Mouse (Mus musculus) kidney, postnatal 36 days (tissue): ENCODE measurements around the gene Ggact.

Source experiments
- DNase-seq, 2 experiments: peaks; one replicate each; pipeline ENCODE4 v3.0.0; 2021 to 2022; ENCODE audit warnings: mixed read lengths in 2 of 2

The Ggact gene

GRCm38 (mm10) chr14:122865462-122866129, 48.0 kb downstream of the Ggact start:
- DNase-seq, result no peak

GRCm38 (mm10) chr14:122862623-122863022, 50.9 kb downstream of the Ggact start:
- DNase-seq, result peak in 1 of 2 experiments; percentile 30

GRCm38 (mm10) chr14:122859792-122860191, 53.8 kb downstream of the Ggact start:
- no peak for DNase-seq

GRCm38 (mm10) chr14:122852506-122853057, 61.0 kb downstream of the Ggact start:
- no peak for DNase-seq

- DNase-seq, result no peak
Observed at GRCm38 (mm10) chr14:122837018-122837417, 76.5 kb downstream of the Ggact start.

- DNase-seq, result no peak
Observed at GRCm38 (mm10) chr14:122836221-122836620, 77.3 kb downstream of the Ggact start.

- DNase-seq, result no peak
Observed at GRCm38 (mm10) chr14:122835487-122836190, 77.9 kb downstream of the Ggact start.

- DNase-seq, result no peak
Observed at GRCm38 (mm10) chr14:122834753-122835152, 78.8 kb downstream of the Ggact start.

GRCm38 (mm10) chr14:122833666-122834065, 79.9 kb downstream of the Ggact start:
- no peak for DNase-seq

GRCm38 (mm10) chr14:122830433-122830832, 83.1 kb downstream of the Ggact start:
- DNase-seq, result no peak

GRCm38 (mm10) chr14:122825464-122825863, 88.1 kb downstream of the Ggact start:
- no peak for DNase-seq

GRCm38 (mm10) chr14:122823791-122824190, 89.8 kb downstream of the Ggact start:
- DNase-seq, result no peak

- no peak for DNase-seq
Observed at GRCm38 (mm10) chr14:122821002-122821401, 92.6 kb downstream of the Ggact start.

GRCm38 (mm10) chr14:122800296-122800695, 113.3 kb downstream of the Ggact start:
- peak in 1 of 2 experiments; percentile 11 for DNase-seq

- no peak for DNase-seq
Observed at GRCm38 (mm10) chr14:122793368-122793767, 120.2 kb downstream of the Ggact start.

- no peak for DNase-seq
Observed at GRCm38 (mm10) chr14:122790111-122790510, 123.4 kb downstream of the Ggact start.

GRCm38 (mm10) chr14:122788199-122788598, 125.4 kb downstream of the Ggact start:
- no peak for DNase-seq

- no peak for DNase-seq
Observed at GRCm38 (mm10) chr14:122784701-122785100, 128.9 kb downstream of the Ggact start.

GRCm38 (mm10) chr14:122766448-122766847, 147.1 kb downstream of the Ggact start:
- no peak for DNase-seq
